Mouse (Mus musculus): ENCODE data around the gene Mrgpra4. TPM values are rescaled to one million over a fixed set of nuclear protein-coding genes. Genes with fewer than 3 reads are reported as not detected.

Mrgpra4 gene
- total RNA-seq (2012; rRNA removed): not detected in 2 replicates

DNA sequence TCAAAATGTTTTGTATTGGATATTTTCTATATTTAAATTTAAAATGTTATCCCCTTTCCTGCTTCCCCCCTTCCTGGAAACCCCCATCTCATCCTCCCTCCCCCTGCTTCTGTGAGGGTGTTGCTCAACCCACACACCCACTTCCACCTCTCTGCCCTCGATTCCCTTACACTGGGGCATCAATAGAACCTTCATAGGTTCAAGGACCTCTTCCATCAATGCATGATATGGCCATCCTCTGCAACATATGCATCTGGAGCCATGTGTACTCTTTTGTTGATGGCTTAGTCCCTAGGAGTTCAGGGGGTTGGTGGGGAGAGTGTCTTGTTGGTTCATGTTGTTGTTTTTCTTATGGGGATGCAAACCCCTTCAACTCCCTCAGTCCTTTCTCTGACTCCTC lies at the start of gene Mrgpra4:
Gene Mrgpra4 (minus strand): TSS at position 101 of the 400 bp plus-strand sequence.
- Histone ChIP-seq H3K27ac (ENCODE audit: insufficient read depth, low read depth, low read length, poor library complexity, severe bottlenecking) (no peak within 1 kb of the TSS), H3K4me1 (ENCODE audit: control insufficient read depth in 2 of 2, insufficient read depth in 2 of 2, low read length in 2 of 2, poor library complexity in 1 of 2) (no peaks in the 10 kb centered on the region), H3K9ac (ENCODE audit: insufficient read depth, low read depth, low read length, poor library complexity, severe bottlenecking) (no peak within 1 kb of the TSS), H3K4me3 (ENCODE audit: insufficient read depth in 1 of 2, low read depth in 1 of 2, low read length in 2 of 2, poor library complexity in 1 of 2, severe bottlenecking in 1 of 2) (no peak within 1 kb of the TSS), H3K36me3 (ENCODE audit: control insufficient read depth, insufficient read depth, low read length, poor library complexity, severe bottlenecking) (no peaks in the 10 kb centered on the region), H3K9me3 (ENCODE audit: control insufficient read depth, insufficient read depth, low read depth, low read length) (no peaks in the 10 kb centered on the region)
- in situ Hi-C loops (cut with MboI; ENCODE audit: low sequenced_read_pairs in 2 of 2, unreplicated experiment in 2 of 2): no loop called here
- TF ChIP-seq HCFC1 (IDR thresholded peaks at IDR 0.05; ENCODE audit: borderline replicate concordance, insufficient read depth, low read length) (no peak), MAFK (IDR thresholded peaks at IDR 0.05; ENCODE audit: insufficient read depth, low read depth, low read length) (no peak), CHD2 (IDR thresholded peaks at IDR 0.05; ENCODE audit: low read depth, low read length) (no peak), ZC3H11A (IDR thresholded peaks at IDR 0.05; ENCODE audit: borderline replicate concordance, low read depth, low read length) (no peak), ZNF384 (IDR thresholded peaks at IDR 0.05; ENCODE audit: low read depth, low read length) (no peak)
- DNase-seq (ENCODE audit: low read depth, low spot score): no peak

DNA sequence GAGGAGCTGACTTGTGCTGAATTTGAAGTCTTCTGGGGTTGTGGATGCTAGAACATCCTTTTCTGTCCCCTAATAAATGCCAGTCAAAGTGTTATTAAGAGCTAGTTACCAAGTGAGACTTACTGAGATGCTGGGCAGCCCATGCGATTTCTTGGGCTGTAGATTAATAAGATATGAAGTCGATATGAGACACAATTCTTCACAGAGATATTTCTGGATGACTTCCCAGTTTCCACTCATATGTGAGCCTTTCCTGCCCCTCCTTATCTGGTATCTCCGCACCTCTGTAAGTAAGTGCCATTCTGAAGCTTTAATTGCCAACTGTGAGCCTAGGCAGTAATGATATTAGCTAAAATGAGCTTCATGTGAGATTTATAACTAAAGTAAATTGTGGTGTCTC lies 45.6 kb upstream of the Mrgpra4 start, which contains the start of gene Mrgprx1:
Gene Mrgprx1 (minus strand): TSS at position 101 of the 400 bp plus-strand sequence.
- Histone ChIP-seq H3K9ac (ENCODE audit: insufficient read depth, low read depth, low read length, poor library complexity, severe bottlenecking) (no peak within 1 kb of the TSS), H3K9me3 (ENCODE audit: control insufficient read depth, insufficient read depth, low read depth, low read length) (no peaks in the 10 kb centered on the region), H3K4me3 (ENCODE audit: insufficient read depth in 1 of 2, low read depth in 1 of 2, low read length in 2 of 2, poor library complexity in 1 of 2, severe bottlenecking in 1 of 2) (no peak within 1 kb of the TSS), H3K4me1 (ENCODE audit: control insufficient read depth in 2 of 2, insufficient read depth in 2 of 2, low read length in 2 of 2, poor library complexity in 1 of 2) (no peaks in the 10 kb centered on the region), H3K36me3 (ENCODE audit: control insufficient read depth, insufficient read depth, low read length, poor library complexity, severe bottlenecking) (no peaks in the 10 kb centered on the region), H3K27ac (ENCODE audit: insufficient read depth, low read depth, low read length, poor library complexity, severe bottlenecking) (no peak within 1 kb of the TSS)
- in situ Hi-C loops (cut with MboI; ENCODE audit: low sequenced_read_pairs in 2 of 2, unreplicated experiment in 2 of 2): no loop called here
- no peak for DNase-seq (ENCODE audit: low read depth, low spot score)
- TF ChIP-seq MAFK (IDR thresholded peaks at IDR 0.05; ENCODE audit: insufficient read depth, low read depth, low read length) (no peak), ZC3H11A (IDR thresholded peaks at IDR 0.05; ENCODE audit: borderline replicate concordance, low read depth, low read length) (no peak), CHD2 (IDR thresholded peaks at IDR 0.05; ENCODE audit: low read depth, low read length) (no peak), HCFC1 (IDR thresholded peaks at IDR 0.05; ENCODE audit: borderline replicate concordance, insufficient read depth, low read length) (no peak), ZNF384 (IDR thresholded peaks at IDR 0.05; ENCODE audit: low read depth, low read length) (no peak)

DNA sequence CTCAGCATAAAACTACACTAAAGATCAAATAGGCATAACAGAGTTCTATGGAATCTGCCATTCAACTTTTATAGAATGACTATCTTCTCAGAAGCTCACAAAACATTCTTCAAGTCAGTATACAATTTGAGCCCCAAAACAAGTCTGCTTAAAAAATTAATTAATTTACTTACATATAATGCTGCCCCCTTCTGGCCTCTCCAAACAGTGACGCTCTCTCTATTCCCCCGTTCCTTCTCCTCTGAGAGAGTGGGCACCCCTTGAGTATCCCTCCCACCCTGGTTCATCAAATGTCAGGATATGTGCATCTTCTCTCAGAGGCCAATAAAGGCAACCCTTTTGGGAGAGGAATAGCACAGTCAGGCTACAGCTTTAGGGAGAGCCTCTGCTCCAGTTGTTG lies 36.0 kb upstream of the Mrgpra4 start:
- Histone ChIP-seq H3K36me3 (ENCODE audit: control insufficient read depth, insufficient read depth, low read length, poor library complexity, severe bottlenecking) (no peaks in the 10 kb centered on the region), H3K4me1 (ENCODE audit: control insufficient read depth in 2 of 2, insufficient read depth in 2 of 2, low read length in 2 of 2, poor library complexity in 1 of 2) (no peaks in the 10 kb centered on the region), H3K27ac (ENCODE audit: insufficient read depth, low read depth, low read length, poor library complexity, severe bottlenecking) (no peak overlapping the region), H3K4me3 (ENCODE audit: insufficient read depth in 1 of 2, low read depth in 1 of 2, low read length in 2 of 2, poor library complexity in 1 of 2, severe bottlenecking in 1 of 2) (no peak overlapping the region), H3K9ac (ENCODE audit: insufficient read depth, low read depth, low read length, poor library complexity, severe bottlenecking) (no peak overlapping the region), H3K9me3 (ENCODE audit: control insufficient read depth, insufficient read depth, low read depth, low read length) (no peaks in the 10 kb centered on the region)
- DNase-seq (ENCODE audit: low read depth, low spot score): no peak
- TF ChIP-seq ZC3H11A (IDR thresholded peaks at IDR 0.05; ENCODE audit: borderline replicate concordance, low read depth, low read length) (no peak), CHD2 (IDR thresholded peaks at IDR 0.05; ENCODE audit: low read depth, low read length) (no peak), MAFK (IDR thresholded peaks at IDR 0.05; ENCODE audit: insufficient read depth, low read depth, low read length) (no peak), ZNF384 (IDR thresholded peaks at IDR 0.05; ENCODE audit: low read depth, low read length) (no peak), HCFC1 (IDR thresholded peaks at IDR 0.05; ENCODE audit: borderline replicate concordance, insufficient read depth, low read length) (no peak)
- in situ Hi-C loops (cut with MboI; ENCODE audit: low sequenced_read_pairs in 2 of 2, unreplicated experiment in 2 of 2): no loop called here

DNA sequence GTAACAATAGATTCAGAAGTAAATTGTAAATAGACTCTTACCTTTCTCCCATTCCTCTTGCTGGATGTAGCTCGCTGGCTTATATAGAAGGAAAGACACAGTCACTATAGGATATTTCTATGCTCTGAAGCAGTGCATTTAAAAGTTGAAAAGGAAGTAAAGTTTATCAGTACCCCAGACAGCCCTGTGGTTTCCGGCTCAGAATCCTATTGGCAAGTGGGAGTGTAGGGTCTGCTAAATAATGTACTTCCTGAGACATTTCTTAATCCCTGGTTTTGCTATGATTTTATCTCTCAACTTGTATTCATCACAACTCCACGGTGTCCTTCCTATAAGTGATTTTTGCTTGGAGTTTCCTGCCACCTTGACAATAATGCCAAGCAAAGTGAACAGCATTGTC lies 13.8 kb upstream of the Mrgpra4 start:
- Histone ChIP-seq H3K36me3 (ENCODE audit: control insufficient read depth, insufficient read depth, low read length, poor library complexity, severe bottlenecking) (no peaks in the 10 kb centered on the region), H3K4me1 (ENCODE audit: control insufficient read depth in 2 of 2, insufficient read depth in 2 of 2, low read length in 2 of 2, poor library complexity in 1 of 2) (no peaks in the 10 kb centered on the region), H3K9me3 (ENCODE audit: control insufficient read depth, insufficient read depth, low read depth, low read length) (no peaks in the 10 kb centered on the region), H3K9ac (ENCODE audit: insufficient read depth, low read depth, low read length, poor library complexity, severe bottlenecking) (no peak overlapping the region), H3K27ac (ENCODE audit: insufficient read depth, low read depth, low read length, poor library complexity, severe bottlenecking) (no peak overlapping the region), H3K4me3 (ENCODE audit: insufficient read depth in 1 of 2, low read depth in 1 of 2, low read length in 2 of 2, poor library complexity in 1 of 2, severe bottlenecking in 1 of 2) (no peak overlapping the region)
- in situ Hi-C loops (cut with MboI; ENCODE audit: low sequenced_read_pairs in 2 of 2, unreplicated experiment in 2 of 2): no loop called here
- no peak for DNase-seq (ENCODE audit: low read depth, low spot score)
- TF ChIP-seq CHD2 (IDR thresholded peaks at IDR 0.05; ENCODE audit: low read depth, low read length): no peak
- no peak for TF ChIP-seq HCFC1 (IDR thresholded peaks at IDR 0.05; ENCODE audit: borderline replicate concordance, insufficient read depth, low read length)
- TF ChIP-seq ZNF384 (IDR thresholded peaks at IDR 0.05; ENCODE audit: low read depth, low read length): no peak
- no peak for TF ChIP-seq ZC3H11A (IDR thresholded peaks at IDR 0.05; ENCODE audit: borderline replicate concordance, low read depth, low read length)
- no peak for TF ChIP-seq MAFK (IDR thresholded peaks at IDR 0.05; ENCODE audit: insufficient read depth, low read depth, low read length)

DNA sequence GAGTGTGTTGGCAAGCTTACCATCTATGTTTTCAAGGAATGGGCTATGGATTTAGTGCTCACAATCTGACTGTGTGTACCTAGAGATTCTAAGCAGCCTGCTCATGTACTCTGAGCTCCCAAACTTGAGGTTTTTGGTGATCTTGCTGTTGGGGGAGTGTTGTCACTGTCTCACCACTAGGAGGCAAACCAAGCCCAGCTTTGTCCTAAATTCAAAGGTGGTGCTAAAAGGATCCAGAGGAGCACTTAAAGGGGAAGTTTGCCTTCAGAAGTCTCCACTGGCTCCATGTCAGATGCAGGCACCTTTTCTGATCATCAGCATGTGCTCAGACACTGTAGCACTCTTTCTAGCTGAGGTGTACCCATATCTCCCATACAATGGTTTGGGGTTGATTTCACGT lies 4.9 kb upstream of the Mrgpra4 start:
- DNase-seq (ENCODE audit: low read depth, low spot score): peak; percentile 7

More for the DNA sequence above, 4.9 kb upstream of the Mrgpra4 start:
- in situ Hi-C loops (cut with MboI; ENCODE audit: low sequenced_read_pairs in 2 of 2, unreplicated experiment in 2 of 2): no loop called here
- no peaks in the 10 kb centered on the region for H3K9me3 ChIP-seq (ENCODE audit: control insufficient read depth, insufficient read depth, low read depth, low read length)
- H3K9ac ChIP-seq (ENCODE audit: insufficient read depth, low read depth, low read length, poor library complexity, severe bottlenecking): no peak overlapping the region
- H3K4me3 ChIP-seq (ENCODE audit: insufficient read depth in 1 of 2, low read depth in 1 of 2, low read length in 2 of 2, poor library complexity in 1 of 2, severe bottlenecking in 1 of 2): no peak overlapping the region
- H3K36me3 ChIP-seq (ENCODE audit: control insufficient read depth, insufficient read depth, low read length, poor library complexity, severe bottlenecking): no peaks in the 10 kb centered on the region
- H3K27ac ChIP-seq (ENCODE audit: insufficient read depth, low read depth, low read length, poor library complexity, severe bottlenecking): no peak overlapping the region
- no peaks in the 10 kb centered on the region for H3K4me1 ChIP-seq (ENCODE audit: control insufficient read depth in 2 of 2, insufficient read depth in 2 of 2, low read length in 2 of 2, poor library complexity in 1 of 2)
- no peak for TF ChIP-seq MAFK (IDR thresholded peaks at IDR 0.05; ENCODE audit: insufficient read depth, low read depth, low read length)
- TF ChIP-seq HCFC1 (IDR thresholded peaks at IDR 0.05; ENCODE audit: borderline replicate concordance, insufficient read depth, low read length): no peak
- TF ChIP-seq CHD2 (IDR thresholded peaks at IDR 0.05; ENCODE audit: low read depth, low read length): no peak
- TF ChIP-seq ZC3H11A (IDR thresholded peaks at IDR 0.05; ENCODE audit: borderline replicate concordance, low read depth, low read length): no peak
- TF ChIP-seq ZNF384 (IDR thresholded peaks at IDR 0.05; ENCODE audit: low read depth, low read length): no peak

Data from ES-E14 (cell line).